Mouse (Mus musculus) lung, postnatal 0 days (tissue): ENCODE results near the gene 4933430I17Rik. TPM values are rescaled to one million over a fixed set of nuclear protein-coding genes. Genes with fewer than 3 reads are reported as not detected.

ENCODE experiments used
- ATAC-seq: fragments of 200-750 bp; cut with Nextera tagmentation; 2 replicates; pipeline ENCODE4 v1.8.0; 2017; ENCODE audit warnings: moderate library complexity
- DNase-seq: peaks from one replicate; pipeline ENCODE4 v3.0.0-alpha.2; 2016; ENCODE audit warnings: low spot score
- H3K27ac ChIP-seq: fragments of 300-500 bp; sonication (generic); 2 replicates; pipeline ENCODE4 v1.5.1; 2014; ENCODE audit warnings: antibody characterized with exemption, mild to moderate bottlenecking, low read length, mixed read lengths
- H3K27me3 ChIP-seq: fragments of 300-500 bp; sonication (generic); replicated peaks from 2 replicates; pipeline ENCODE4 v1.6.1; 2014; ENCODE audit warnings: low read length, mixed read lengths; ENCODE audit not compliant: insufficient read depth
- H3K36me3 ChIP-seq: fragments of 300-500 bp; sonication (generic); 2 replicates; pipeline ENCODE4 v1.6.1; 2014; ENCODE audit warnings: low read length, mixed read lengths; ENCODE audit not compliant: insufficient read depth
- H3K4me1 ChIP-seq: fragments of 300-500 bp; sonication (generic); 2 replicates; pipeline ENCODE4 v1.6.1; 2014; ENCODE audit warnings: antibody characterized with exemption, low read depth, low read length, mixed read lengths; ENCODE audit not compliant: insufficient read depth
- H3K4me2 ChIP-seq: fragments of 300-500 bp; sonication (generic); replicated peaks from 2 replicates; pipeline ENCODE4 v1.6.1; 2014; ENCODE audit warnings: low read depth, mild to moderate bottlenecking, low read length, moderate library complexity, mixed read lengths
- H3K4me3 ChIP-seq: fragments of 300-500 bp; sonication (generic); 2 replicates; pipeline ENCODE4 v1.5.1; 2014; ENCODE audit warnings: low read depth, low read length
- H3K9ac ChIP-seq: fragments of 300-500 bp; sonication (generic); replicated peaks from 2 replicates; pipeline ENCODE4 v1.6.1; 2014; ENCODE audit warnings: low read depth, mild to moderate bottlenecking
- H3K9me3 ChIP-seq: fragments of 300-500 bp; sonication (generic); 2 replicates; pipeline ENCODE4 v1.6.1; 2016; ENCODE audit warnings: low read length, mixed read lengths
- CTCF ChIP-seq: IDR thresholded peaks from 2 replicates; pipeline ENCODE4 v1.5.1; 2016; ENCODE audit warnings: antibody characterized with exemption, mild to moderate bottlenecking
- EP300 ChIP-seq: IDR thresholded peaks from 2 replicates; pipeline ENCODE4 v1.6.1; 2016; ENCODE audit warnings: antibody characterized with exemption, mild to moderate bottlenecking, control low read depth
- WGBS: fragments of 180-500 bp; shearing (Covaris S2); extraction: QIAGEN DNeasy Blood & Tissue Kit; methylation state at CpG from one replicate; pipeline ENCODE4 v1.1.7; 2014; 5-methylcytosine and 5-hydroxymethylcytosine counted together
- polyA plus RNA-seq: library from polyadenylated mRNA; unstranded; fragments of >200 nt; fragmentation: Nextera tagmentation; extraction: Ambion mirVana; gene quantifications from 2 replicates; pipeline ENCODE4 v1.2.1, GENCODE M21; 2015

4933430I17Rik gene
- polyA plus RNA-seq, 1 experiment from 2014 or later = 0.21 TPM

DNA sequence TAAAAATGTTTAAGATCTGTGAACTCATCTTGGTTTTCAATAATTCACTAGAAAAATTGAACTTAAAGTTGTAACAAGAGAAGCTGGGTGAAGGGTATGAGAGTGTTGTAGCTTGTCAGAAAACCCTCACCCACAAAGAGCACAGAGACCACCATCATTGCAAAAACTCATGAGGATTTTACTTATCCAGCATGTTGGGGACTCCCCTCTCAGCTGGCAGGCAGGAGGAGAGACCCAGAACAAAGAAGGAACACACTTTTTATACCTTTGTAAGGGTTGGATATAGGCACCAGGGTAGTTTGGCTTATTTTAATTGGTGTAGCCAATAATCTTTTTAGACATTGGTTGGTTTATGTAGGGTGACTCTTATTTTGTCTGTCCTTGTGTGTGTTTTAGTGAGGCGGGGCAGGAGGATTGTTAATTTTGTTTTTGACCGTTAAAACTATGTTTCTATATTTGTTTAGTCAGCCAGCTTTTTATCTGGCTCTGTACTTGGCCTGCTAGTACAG lies 4.2 kb upstream of the 4933430I17Rik start:
- 69% methylated on average over 2 of the region's 2 CpGs for WGBS
- no peak overlapping the region for H3K27ac ChIP-seq
- H3K27me3 ChIP-seq = no peaks in the 10 kb centered on the region
- no peaks in the 10 kb centered on the region for H3K9me3 ChIP-seq
- no peak overlapping the region for H3K9ac ChIP-seq
- DNase-seq (no peak), ATAC-seq (no peak)
- peaks cover 20% of the 10 kb centered on the region for H3K4me1 ChIP-seq
- no peaks in the 10 kb centered on the region for H3K36me3 ChIP-seq
- no peak overlapping the region for H3K4me2 ChIP-seq
- TF ChIP-seq EP300 (no peak), CTCF (no peak)
- no peak overlapping the region for H3K4me3 ChIP-seq

DNA sequence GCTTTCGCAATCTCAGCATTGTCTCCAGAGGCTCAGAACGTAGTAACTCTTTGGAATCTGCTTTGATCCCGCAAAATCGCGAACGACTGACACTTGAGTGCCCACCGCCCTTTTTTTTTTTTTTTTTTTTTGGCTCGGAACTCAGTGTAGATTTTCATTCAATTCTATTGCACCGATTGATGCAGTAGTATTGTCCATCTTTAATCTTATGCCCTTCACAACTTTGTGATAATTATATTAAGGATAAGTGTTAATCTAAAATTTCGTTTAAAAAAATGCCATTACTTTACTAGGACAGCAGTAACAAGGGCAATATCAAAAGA lies 281 bp downstream of the 4933430I17Rik start:
- Histone ChIP-seq H3K4me3 (peak overlapping the region; percentile 67), H3K4me1 (peaks cover 6% of the 10 kb centered on the region; the same call in 1 of the 2 replicates), H3K4me2 (peak overlapping the region; percentile 87; the same call in 1 of the 2 replicates), H3K27me3 (no peaks in the 10 kb centered on the region), H3K9ac (no peak overlapping the region), H3K27ac (no peak overlapping the region), H3K36me3 (no peaks in the 10 kb centered on the region), H3K9me3 (no peaks in the 10 kb centered on the region)
- no peak for ATAC-seq
- DNase-seq = no peak
- TF ChIP-seq EP300 (no peak), CTCF (no peak)
- WGBS = under 1% methylated on average over 10 of the region's 10 CpGs

DNA sequence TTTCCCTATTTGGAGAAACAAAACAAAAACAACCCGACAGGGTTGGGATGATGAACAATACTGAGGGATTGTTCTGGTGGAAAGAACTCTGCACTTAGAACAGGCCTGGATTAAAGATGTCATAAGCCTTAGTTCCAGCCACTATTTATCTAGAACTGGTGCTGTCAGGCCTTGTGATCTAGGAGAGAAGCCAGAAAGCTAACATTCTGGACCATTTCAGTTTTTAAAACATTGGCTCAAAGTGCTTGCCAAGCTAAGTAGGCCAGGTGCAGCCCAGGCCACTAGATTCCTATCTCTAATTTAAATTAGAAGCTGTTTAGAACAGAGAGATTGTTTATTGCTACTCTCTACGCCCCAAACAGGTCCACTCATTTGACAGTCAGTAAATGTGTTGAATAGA lies 1.1 kb downstream of the 4933430I17Rik start:
- Histone ChIP-seq H3K4me2 (no peak overlapping the region), H3K4me1 (peaks cover 10% of the 10 kb centered on the region), H3K27me3 (no peaks in the 10 kb centered on the region), H3K4me3 (no peak overlapping the region), H3K9me3 (no peaks in the 10 kb centered on the region), H3K27ac (no peak overlapping the region), H3K9ac (no peak overlapping the region), H3K36me3 (no peaks in the 10 kb centered on the region)
- no peak for TF ChIP-seq CTCF
- no peak for TF ChIP-seq EP300
- 61% methylated on average over 2 of the region's 2 CpGs for WGBS
- no peak for DNase-seq
- no peak for ATAC-seq

DNA sequence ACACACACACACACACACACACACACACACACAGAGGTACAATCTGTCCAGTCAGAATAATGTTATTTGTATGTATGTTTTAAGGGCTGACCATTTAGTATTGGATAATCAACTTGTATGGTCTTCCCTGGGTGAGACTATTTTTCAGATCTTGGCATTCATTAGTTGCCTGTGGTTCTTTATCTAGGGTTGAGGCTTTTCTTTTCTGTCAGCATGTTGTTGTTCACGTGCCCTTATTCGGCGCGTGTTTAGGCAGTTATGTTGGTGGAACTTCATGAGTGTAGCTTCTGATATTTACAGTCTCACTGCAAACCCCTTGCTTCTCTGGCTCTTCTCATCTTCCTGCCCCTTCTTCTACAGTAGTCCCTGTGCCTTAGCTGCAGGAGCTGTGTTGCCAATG lies 2.5 kb downstream of the 4933430I17Rik start:
- no peak overlapping the region for H3K27ac ChIP-seq
- no peak for TF ChIP-seq EP300
- TF ChIP-seq CTCF = no peak
- ATAC-seq (no peak), DNase-seq (no peak)
- no peak overlapping the region for H3K9ac ChIP-seq
- H3K4me1 ChIP-seq = peaks cover 10% of the 10 kb centered on the region
- no peaks in the 10 kb centered on the region for H3K36me3 ChIP-seq
- no peak overlapping the region for H3K4me3 ChIP-seq
- WGBS = 92% methylated on average over 4 of the region's 4 CpGs
- H3K27me3 ChIP-seq = no peaks in the 10 kb centered on the region
- H3K4me2 ChIP-seq = no peak overlapping the region
- no peaks in the 10 kb centered on the region for H3K9me3 ChIP-seq

DNA sequence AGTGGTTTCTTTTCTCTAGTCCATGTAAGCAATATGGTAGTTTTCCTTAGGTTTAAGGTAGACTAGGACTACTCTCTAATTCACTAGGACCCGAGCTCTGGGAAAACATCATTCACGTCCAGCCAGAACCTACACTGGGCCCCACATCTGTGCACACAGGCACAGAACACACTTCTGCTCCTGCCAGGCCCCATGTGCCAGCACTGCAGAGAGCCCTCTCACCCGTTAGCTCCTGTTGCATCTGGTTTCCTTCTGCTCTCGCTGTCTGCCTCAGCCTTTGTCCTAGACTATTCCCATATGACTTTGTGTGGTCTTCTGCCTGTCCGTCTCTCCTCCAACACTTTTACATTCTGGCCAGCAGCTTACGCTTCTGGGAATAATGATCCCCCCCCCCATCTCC lies 8.6 kb downstream of the 4933430I17Rik start:
- no peak for ATAC-seq
- Histone ChIP-seq H3K9ac (no peak overlapping the region), H3K27ac (no peak overlapping the region), H3K27me3 (no peaks in the 10 kb centered on the region), H3K4me2 (no peak overlapping the region), H3K9me3 (no peaks in the 10 kb centered on the region), H3K4me3 (no peak overlapping the region), H3K36me3 (no peaks in the 10 kb centered on the region), H3K4me1 (peaks cover 4% of the 10 kb centered on the region; the same call in 1 of the 2 replicates)
- no peak for DNase-seq
- no peak for TF ChIP-seq CTCF
- TF ChIP-seq EP300 = no peak
- WGBS = 74% methylated on average over 6 of the region's 6 CpGs

DNA sequence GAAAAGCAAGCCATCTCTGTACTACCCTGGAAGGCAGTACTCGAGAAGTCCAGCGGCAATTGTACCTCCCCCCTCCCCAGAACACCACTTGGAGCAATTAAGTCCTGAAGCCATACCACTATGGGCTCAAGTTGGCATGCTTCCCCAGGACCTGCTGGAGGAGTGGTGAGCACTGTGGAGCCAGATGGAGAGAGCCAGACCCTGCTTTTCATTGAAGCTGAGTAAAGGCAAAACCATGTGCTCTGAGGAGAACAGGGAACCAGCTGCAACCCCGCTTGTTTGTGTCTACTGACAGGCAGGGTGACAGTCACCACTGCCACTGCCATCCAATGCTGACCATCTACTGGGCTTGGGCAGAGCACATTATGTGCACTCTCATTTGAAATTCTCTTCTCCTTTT lies 16.6 kb downstream of the 4933430I17Rik start:
- Histone ChIP-seq H3K4me1 (no peaks in the 10 kb centered on the region), H3K4me3 (no peak overlapping the region), H3K9me3 (no peaks in the 10 kb centered on the region), H3K9ac (no peak overlapping the region), H3K27me3 (no peaks in the 10 kb centered on the region), H3K36me3 (no peaks in the 10 kb centered on the region), H3K27ac (no peak overlapping the region), H3K4me2 (no peak overlapping the region)
- 74% methylated on average over 3 of the region's 3 CpGs for WGBS
- no peak for ATAC-seq
- no peak for DNase-seq
- no peak for TF ChIP-seq CTCF
- TF ChIP-seq EP300 = no peak

DNA sequence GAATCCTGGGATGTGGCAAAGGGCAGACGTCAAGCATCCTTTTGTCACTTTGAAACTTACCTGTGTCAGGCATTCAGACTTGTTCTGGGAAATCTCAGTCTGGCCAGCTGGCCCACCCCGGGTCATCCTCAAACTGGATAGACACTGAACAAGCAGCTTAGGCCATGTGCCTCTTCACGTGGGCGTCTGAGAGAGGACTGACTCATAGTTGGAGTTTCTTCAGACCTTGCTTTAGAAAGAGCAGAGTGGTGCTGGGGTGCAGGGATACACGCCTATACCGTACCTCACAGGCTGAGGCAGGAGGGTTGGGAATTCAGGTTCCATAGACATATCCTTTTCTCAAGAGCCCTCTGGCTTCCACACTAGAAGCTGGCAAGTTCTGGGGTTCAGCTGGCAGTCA lies 18.6 kb downstream of the 4933430I17Rik start:
- ATAC-seq = no peak
- Histone ChIP-seq H3K36me3 (no peaks in the 10 kb centered on the region), H3K27ac (no peak overlapping the region), H3K9me3 (no peaks in the 10 kb centered on the region), H3K4me2 (no peak overlapping the region), H3K27me3 (no peaks in the 10 kb centered on the region), H3K9ac (no peak overlapping the region), H3K4me1 (no peaks in the 10 kb centered on the region), H3K4me3 (no peak overlapping the region)
- TF ChIP-seq CTCF (no peak), EP300 (no peak)
- 83% methylated on average over 6 of the region's 6 CpGs for WGBS
- no peak for DNase-seq
